Comparison of ENCODE assay signal across 8 mouse cellular contexts in the genomic region with DNA sequence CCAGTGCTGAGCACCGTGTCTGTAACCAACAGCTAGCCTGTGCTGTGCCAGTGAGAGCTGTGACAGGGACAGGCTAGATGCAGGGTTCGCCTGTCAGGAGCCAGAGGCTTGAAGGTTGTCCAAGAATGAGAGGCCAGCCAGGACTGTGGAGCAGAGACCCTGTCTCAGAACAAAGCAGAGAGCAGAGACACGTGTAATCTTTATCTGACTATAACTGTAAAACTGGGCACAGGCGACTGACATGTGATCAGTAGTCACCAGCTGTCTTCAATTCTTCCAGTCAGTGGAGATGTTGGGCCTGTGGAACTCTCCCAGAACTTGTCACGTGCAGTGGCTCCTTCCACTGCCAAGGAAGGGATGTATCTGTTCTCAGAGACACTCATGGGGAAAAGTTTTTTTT. TPM values are rescaled to one million over a fixed set of nuclear protein-coding genes. Genes with fewer than 3 reads are reported as not detected.
DNase-seq lines count a peak whose midpoint lies in the region; ATAC-seq lines count a peak whose summit lies in the region.
"Had no signal": no experiment of that assay in that cellular context is flagged by ENCODE, and none has a peak within 500 bp of the region (broad histone marks: within the 10 kb centered on the region; RNA-seq: fewer than 3 reads in every experiment).

No protein-coding gene starts in this region.

- no peak overlapping the region for H3K4me2 ChIP-seq in hindbrain, embryonic 13.5 days
- H3K4me2 ChIP-seq in hindbrain, embryonic 14.5 days (replicated peaks): no peak overlapping the region
- H3K4me2 ChIP-seq: midbrain, embryonic 15.5 days had no signal

- 88% methylated on average over 5 of the region's 5 CpGs for WGBS in hindbrain, embryonic 13.5 days
- 88% methylated on average over 5 of the region's 5 CpGs for WGBS in hindbrain, embryonic 14.5 days

- H3K9me3 ChIP-seq in hindbrain, embryonic 13.5 days: no peaks in the 10 kb centered on the region
- no peaks in the 10 kb centered on the region for H3K9me3 ChIP-seq in hindbrain, embryonic 14.5 days (ENCODE audit: control insufficient read depth, low read length)
- H3K9me3 ChIP-seq: midbrain, embryonic 15.5 days had no signal

- H3K27ac ChIP-seq in hindbrain, embryonic 13.5 days: peak overlapping the region; percentile 23; the same call in 1 of the 2 replicates
- no peak overlapping the region for H3K27ac ChIP-seq in hindbrain, embryonic 14.5 days
- H3K27ac ChIP-seq: midbrain, embryonic 15.5 days had no signal

- no peaks in the 10 kb centered on the region for H3K27me3 ChIP-seq in hindbrain, embryonic 13.5 days
- no peaks in the 10 kb centered on the region for H3K27me3 ChIP-seq in hindbrain, embryonic 14.5 days (ENCODE audit: control insufficient read depth, insufficient read depth, low read length)
- H3K27me3 ChIP-seq: midbrain, embryonic 15.5 days had no signal

- peaks cover 85% of the 10 kb centered on the region for H3K36me3 ChIP-seq in hindbrain, embryonic 13.5 days
- H3K36me3 ChIP-seq in hindbrain, embryonic 14.5 days (replicated peaks; ENCODE audit: control insufficient read depth, insufficient read depth): peaks cover 87% of the 10 kb centered on the region

- no peak overlapping the region for H3K4me3 ChIP-seq in hindbrain, embryonic 13.5 days
- H3K4me3 ChIP-seq in hindbrain, embryonic 14.5 days (replicated peaks; ENCODE audit: low read length): no peak overlapping the region
- H3K4me3 ChIP-seq: midbrain, embryonic 15.5 days had no signal

- intact Hi-C loops in left cerebral cortex, postnatal 4 days (cut with DNase I): no loop called here

- H3K4me1 ChIP-seq in hindbrain, embryonic 13.5 days (replicated peaks): 0 out of 2 replicates have a peak, but pooled peaks cover 6% of the 10 kb centered on the region
- H3K4me1 ChIP-seq in hindbrain, embryonic 14.5 days (replicated peaks; ENCODE audit: control insufficient read depth, insufficient read depth, low read length): no peaks in the 10 kb centered on the region
- H3K4me1 ChIP-seq: midbrain, embryonic 15.5 days had no signal

- no peak for DNase-seq in hindbrain, embryonic 14.5 days (ENCODE audit: low spot score)
- peak; percentile 21 for DNase-seq in adipocyte (ENCODE audit: low spot score)
- DNase-seq in heart, adult 9 months (ENCODE audit: low spot score in 2 of 2): peak; percentile 87 to 90
- peak; percentile 65 for DNase-seq in left cerebral cortex, postnatal 4 days
- no peak for DNase-seq in c-Kit-positive CD71-positive TER-119-positive erythroid progenitor cells, embryonic 14.5 days (ENCODE audit: low spot score)
- DNase-seq in T-cell, adult 2 months (ENCODE audit: low spot score): no peak

- peak overlapping the region; percentile 35; the same call in 1 of the 2 replicates for H3K9ac ChIP-seq in hindbrain, embryonic 13.5 days
- no peak overlapping the region for H3K9ac ChIP-seq in hindbrain, embryonic 14.5 days
- H3K9ac ChIP-seq: midbrain, embryonic 15.5 days had no signal

- no peak for ATAC-seq in hindbrain, embryonic 13.5 days (ENCODE audit: low FRiP score)
- no peak for ATAC-seq in hindbrain, embryonic 14.5 days (ENCODE audit: low FRiP score)
- ATAC-seq: midbrain, embryonic 15.5 days had no signal

RNA-seq across cellular contexts. Expression of gene Arpc3, which starts 11.1 kb away (rescaled TPM):
- polyA plus RNA-seq in hindbrain, embryonic 13.5 days (2015; fragmentation: Nextera tagmentation; extraction: Ambion mirVana): 159 and 173 TPM in 2 replicates
- polyA plus RNA-seq in hindbrain, embryonic 14.5 days (2014; fragmentation: Nextera tagmentation; extraction: Ambion mirVana): 57.1 and 62.5 TPM in 2 replicates
- 100 to 1,000 TPM; 258 to 271 TPM for total RNA-seq in left cerebral cortex, postnatal 4 days (2021)

RNA-seq across cellular contexts. Expression of gene Anapc7, which starts 18.7 kb away (rescaled TPM):
- 46.7 and 51.8 TPM in 2 replicates for polyA plus RNA-seq in hindbrain, embryonic 13.5 days (2015; fragmentation: Nextera tagmentation; extraction: Ambion mirVana)
- 27.2 and 28.8 TPM in 2 replicates for polyA plus RNA-seq in hindbrain, embryonic 14.5 days (2014; fragmentation: Nextera tagmentation; extraction: Ambion mirVana)
- total RNA-seq in left cerebral cortex, postnatal 4 days (2021): 10 to 100 TPM; 41.7 to 45.4 TPM

RNA-seq across cellular contexts. Expression of gene Fam216a, which starts 30.6 kb away (rescaled TPM):
- 131 and 132 TPM in 2 replicates for polyA plus RNA-seq in hindbrain, embryonic 13.5 days (2015; fragmentation: Nextera tagmentation; extraction: Ambion mirVana)
- 155 and 156 TPM in 2 replicates for polyA plus RNA-seq in hindbrain, embryonic 14.5 days (2014; fragmentation: Nextera tagmentation; extraction: Ambion mirVana)
- 10 to 100 TPM; 62.7 to 65.4 TPM for total RNA-seq in left cerebral cortex, postnatal 4 days (2021)

RNA-seq across cellular contexts. Expression of gene Gpn3, which starts 31.1 kb away (rescaled TPM):
- 48.3 and 50.2 TPM in 2 replicates for polyA plus RNA-seq in hindbrain, embryonic 13.5 days (2015; fragmentation: Nextera tagmentation; extraction: Ambion mirVana)
- polyA plus RNA-seq in hindbrain, embryonic 14.5 days (2014; fragmentation: Nextera tagmentation; extraction: Ambion mirVana): 38.9 and 42.0 TPM in 2 replicates
- total RNA-seq in left cerebral cortex, postnatal 4 days (2021): 10 to 100 TPM; 19.9 to 20.6 TPM

RNA-seq across cellular contexts. Expression of gene Vps29, which starts 48.6 kb away (rescaled TPM):
- 297 and 305 TPM in 2 replicates for polyA plus RNA-seq in hindbrain, embryonic 13.5 days (2015; fragmentation: Nextera tagmentation; extraction: Ambion mirVana)
- polyA plus RNA-seq in hindbrain, embryonic 14.5 days (2014; fragmentation: Nextera tagmentation; extraction: Ambion mirVana): 342 and 352 TPM in 2 replicates
- 100 to 1,000 TPM; 202 to 208 TPM for total RNA-seq in left cerebral cortex, postnatal 4 days (2021)

Comparison
In these comparisons a context has a peak if more than half of its experiments do, and no peak if none do; other contexts are left out.
1. DNase-seq: peak in adipocyte (single experiment), heart, adult 9 months (2 of 2) and left cerebral cortex, postnatal 4 days (single experiment); none in hindbrain, embryonic 14.5 days (single experiment), c-Kit-positive CD71-positive TER-119-positive erythroid progenitor cells, embryonic 14.5 days (single experiment) and T-cell, adult 2 months (single experiment).